Mouse (Mus musculus) ES-E14 (cell line): ENCODE measurements at regions not wholly inside any gene's neighbourhood (a gene's known extent, or its start where the extent isn't known, plus 50 kb on each side); places are given as distances from the start of the nearest gene placed in this dataset.

ENCODE experiments used
- CHD2 ChIP-seq: IDR thresholded peaks from 2 replicates; pipeline ENCODE4 v1.6.1; 2014; ENCODE audit warnings: mild to moderate bottlenecking, low read depth, low read length, inconsistent platforms
- HCFC1 ChIP-seq: IDR thresholded peaks from 2 replicates; pipeline ENCODE4 v1.6.1; 2012; ENCODE audit warnings: low read length, inconsistent platforms, borderline replicate concordance; ENCODE audit not compliant: insufficient read depth
- MAFK ChIP-seq: IDR thresholded peaks from 2 replicates; pipeline ENCODE4 v1.6.1; 2014; ENCODE audit warnings: mild to moderate bottlenecking, low read depth, low read length, inconsistent platforms; ENCODE audit not compliant: insufficient read depth
- ZC3H11A ChIP-seq: IDR thresholded peaks from 2 replicates; pipeline ENCODE4 v1.6.1; 2012; ENCODE audit warnings: low read depth, mild to moderate bottlenecking, inconsistent platforms, low read length, borderline replicate concordance
- ZNF384 ChIP-seq: IDR thresholded peaks from 2 replicates; pipeline ENCODE4 v1.6.1; 2012; ENCODE audit warnings: low read depth, low read length, inconsistent platforms

- TF ChIP-seq ZC3H11A (no peak), HCFC1 (no peak), CHD2 (no peak), ZNF384 (no peak), MAFK (no peak)
These were observed 103.1 kb downstream of the Dusp6 start for GRCm38 (mm10) chr10:99366162-99366561.
